Mouse (Mus musculus): ENCODE measurements around the gene Pde4d. TPM values are rescaled to one million over a fixed set of nuclear protein-coding genes. Genes with fewer than 3 reads are reported as not detected.

Gene Pde4d
- total RNA-seq, 2 experiments from 2014 or later, result 29.1 to 38.7 TPM

DNA sequence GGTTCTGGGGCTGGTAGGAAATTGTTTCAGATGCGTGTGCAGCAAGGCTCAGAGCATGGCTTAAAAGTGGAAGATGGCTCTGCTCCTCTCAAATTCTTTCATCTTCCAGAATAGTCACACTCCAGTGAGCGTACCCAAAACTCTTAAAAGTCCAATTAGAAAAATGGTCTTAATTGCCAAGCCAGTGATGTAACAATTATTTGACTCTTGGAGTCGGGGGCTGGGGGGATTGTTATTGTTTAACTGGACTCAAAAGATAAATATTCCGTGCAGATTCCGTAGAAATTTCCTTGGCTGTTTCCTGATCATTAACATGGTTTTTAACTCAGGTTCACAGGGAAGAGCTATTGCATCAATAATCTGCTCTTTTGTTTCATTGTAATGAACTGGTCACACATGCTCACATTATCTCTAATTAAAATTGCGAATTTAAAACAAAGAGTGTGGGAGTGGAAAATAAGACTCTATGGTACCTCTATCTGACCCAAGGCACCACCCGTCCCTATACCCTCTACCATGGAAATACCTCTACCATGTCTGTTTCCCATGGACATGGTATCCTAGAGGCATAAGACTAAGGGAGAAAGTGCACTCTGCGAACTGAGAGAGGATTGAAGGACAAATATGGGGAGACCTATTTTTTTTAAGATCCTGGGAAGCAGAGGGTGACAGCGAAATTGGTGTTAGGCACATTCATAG is 1159.5 kb downstream of the Pde4d start:
- ATAC-seq (replicated peaks; ENCODE audit: poor library complexity), result no peak

DNA sequence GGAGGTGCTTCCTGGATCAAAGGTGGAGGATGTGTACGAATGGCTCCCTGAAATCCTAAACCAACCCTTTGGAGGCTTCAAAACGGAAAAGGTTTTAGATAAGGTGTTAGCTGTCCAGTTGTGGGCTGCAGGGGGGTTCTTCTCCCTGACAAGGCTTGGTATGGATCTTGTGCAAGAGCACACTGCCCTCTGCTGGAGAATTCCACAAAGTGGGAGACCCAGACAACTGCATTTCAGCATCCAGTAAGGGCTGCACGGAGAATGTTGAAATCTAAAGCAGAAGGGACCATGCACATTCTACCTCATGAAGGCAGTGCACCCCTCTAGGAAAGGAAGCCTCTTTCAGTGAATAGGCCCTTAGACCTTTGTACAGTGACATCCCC is 1160.0 kb downstream of the Pde4d start:
- ATAC-seq (replicated peaks; ENCODE audit: poor library complexity), result peak; percentile 93

DNA sequence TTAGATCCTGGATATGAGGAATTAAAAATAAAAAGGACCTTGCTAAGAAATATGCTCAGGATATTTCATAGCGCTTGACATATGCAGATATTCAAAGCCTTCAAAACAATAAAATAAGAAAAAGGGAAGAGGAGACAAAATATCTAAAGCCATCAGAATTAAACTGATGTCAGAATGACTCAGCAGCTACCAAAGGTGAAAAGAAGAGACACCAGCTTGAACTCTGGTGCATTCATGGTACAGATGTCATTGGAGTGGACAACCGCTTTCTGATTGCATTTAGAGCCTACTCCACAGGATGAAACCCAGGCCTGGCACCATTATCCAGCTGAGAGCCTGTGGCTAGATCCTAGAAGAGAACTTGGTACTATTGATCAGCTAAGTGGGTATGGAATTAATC is 1161.0 kb downstream of the Pde4d start:
- no peak for ATAC-seq (replicated peaks; ENCODE audit: poor library complexity)

DNA sequence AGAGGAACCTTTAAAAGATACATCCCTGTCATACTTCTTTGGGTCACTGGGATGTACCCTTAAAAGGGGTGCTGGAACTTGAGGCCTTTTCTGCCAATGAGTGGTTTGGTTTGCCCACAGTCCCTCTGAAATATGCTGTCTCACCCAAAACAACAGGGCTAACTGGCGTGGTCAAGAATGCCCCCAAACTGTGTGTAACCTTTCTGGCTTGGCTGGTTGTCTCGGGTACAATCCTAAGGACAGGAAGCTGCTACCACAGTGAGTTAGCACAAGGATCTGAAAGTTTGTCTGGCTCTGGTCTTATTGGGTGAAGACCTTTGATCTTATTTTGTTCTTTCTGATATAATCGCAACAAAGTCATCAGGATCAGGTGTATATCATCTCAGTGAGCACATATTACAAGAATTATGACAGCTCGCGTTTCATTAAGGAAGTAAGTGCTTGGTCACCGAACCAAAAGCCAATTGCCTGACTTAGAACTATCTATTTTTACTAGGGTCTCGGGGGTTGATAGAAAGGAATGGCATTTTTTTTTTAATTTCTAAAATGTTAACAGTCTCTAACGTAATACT is 1165.6 kb downstream of the Pde4d start:
- peak; percentile 29; the same call in 1 of the 2 replicates for ATAC-seq (replicated peaks; ENCODE audit: poor library complexity)

DNA sequence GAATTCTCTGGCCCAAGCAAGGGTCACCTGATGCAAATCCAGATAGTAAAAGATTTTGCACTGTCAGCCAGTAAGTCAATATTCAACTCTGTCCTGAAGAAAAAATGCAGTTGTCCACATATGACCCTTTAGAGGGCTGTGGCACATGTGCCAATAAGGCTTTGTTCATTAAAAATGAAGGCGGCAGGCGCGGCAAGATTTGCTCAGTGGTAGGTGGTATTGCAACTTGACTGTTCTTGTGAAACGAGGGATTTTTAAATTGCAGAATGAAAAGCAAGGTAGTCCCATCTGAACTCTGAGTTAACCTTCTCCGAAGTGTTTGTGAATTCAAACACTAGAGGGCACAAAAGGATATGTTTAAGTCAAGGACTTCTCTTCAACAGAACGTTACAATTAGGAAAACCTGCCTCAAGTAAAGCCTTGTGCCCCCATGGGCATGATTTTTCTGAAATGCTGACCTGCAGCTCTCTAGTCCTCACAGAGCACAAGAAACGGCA is 1166.1 kb downstream of the Pde4d start:
- peak; percentile 79 for ATAC-seq (replicated peaks; ENCODE audit: poor library complexity)

DNA sequence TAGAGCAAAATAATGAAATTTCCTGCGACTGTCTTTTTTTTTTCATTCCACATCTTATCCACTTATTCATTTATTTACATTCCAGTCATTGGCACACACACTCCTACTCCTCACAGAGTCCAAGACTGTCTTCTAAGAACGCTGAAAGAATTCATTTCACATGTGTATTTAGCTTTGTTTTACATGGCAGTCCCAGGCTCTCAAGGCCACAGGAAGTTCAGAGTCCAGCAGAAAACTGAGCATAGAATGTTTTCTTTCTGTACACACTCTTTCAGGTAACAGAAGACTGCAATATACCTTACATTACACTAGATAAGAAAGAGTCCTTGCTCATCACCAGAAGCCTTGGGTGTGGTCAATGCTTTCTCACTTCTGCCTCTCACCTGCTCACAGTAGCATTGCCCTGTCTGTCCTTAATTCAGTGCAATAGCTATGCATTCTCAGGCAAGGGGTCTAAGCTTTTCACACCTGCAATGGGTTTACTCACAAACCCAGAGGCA is 1169.5 kb downstream of the Pde4d start:
- ATAC-seq (replicated peaks; ENCODE audit: poor library complexity), result no peak

DNA sequence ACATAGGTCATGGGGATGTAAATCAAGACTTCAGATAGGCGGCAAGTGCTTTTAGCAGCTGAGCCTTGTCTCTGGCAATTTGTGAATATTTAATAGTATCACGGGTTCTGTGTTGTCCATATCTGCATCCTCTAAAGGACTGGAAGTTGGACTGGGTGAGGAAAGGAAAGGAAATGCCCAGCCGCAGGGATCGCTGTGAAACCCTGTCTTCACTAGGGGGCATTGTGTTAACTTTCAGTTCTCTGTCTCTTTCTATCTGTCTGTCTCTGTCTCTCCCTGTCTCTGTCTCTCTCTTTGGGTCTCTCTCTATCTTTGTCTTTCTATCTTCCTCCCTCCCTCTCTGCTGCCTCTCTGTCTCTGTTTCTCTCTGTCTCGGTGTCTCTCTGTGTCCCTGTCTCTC is 1172.5 kb downstream of the Pde4d start:
- peak; percentile 44 for ATAC-seq (replicated peaks; ENCODE audit: poor library complexity)

DNA sequence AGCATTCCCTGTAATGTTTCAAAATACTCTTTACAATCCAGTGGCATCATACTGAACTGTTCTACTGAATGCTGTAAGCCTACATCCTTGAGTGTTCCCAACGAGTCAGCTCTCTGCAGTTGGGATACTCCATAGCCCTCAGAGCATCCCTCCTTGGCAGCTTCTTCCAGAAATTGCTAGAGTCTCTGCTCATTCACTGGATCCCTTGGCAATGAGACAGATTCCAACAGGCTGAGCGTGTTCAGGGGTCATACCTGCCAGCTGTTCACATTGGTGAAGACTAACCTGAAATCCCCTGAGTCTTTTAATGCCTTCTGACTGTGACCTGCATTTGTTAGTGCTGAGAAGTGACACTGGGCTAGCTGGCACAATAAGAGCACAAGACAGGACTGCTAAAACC is 1173.5 kb downstream of the Pde4d start:
- ATAC-seq (replicated peaks; ENCODE audit: poor library complexity), result no peak

DNA sequence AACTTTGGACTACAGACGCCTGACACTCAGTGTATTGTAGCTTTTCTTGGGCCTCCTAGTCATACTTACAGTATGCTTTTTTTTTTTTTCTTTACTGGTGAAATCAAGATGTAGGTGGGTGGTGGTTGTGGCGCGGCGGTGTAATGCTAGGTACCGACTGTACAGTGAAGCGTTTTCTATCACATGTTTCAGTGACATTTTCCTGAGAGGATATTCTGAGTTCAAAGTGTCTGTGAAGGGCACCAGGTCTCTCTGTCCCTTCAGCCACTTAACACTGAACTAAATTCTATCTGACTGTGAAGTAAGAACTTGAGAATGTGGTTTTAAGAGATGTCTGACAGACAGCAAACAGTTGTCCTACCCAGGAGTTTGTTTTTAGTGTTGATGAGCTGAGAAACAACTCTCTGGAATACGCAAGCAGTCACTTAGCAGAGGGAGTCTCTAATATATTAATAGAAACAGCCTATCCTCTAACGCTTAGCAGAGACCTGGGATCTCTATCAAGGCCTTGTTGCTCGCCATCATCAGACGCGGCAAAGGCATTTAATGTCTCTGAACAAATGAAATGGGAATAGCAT is 1175.1 kb downstream of the Pde4d start:
- ATAC-seq (replicated peaks; ENCODE audit: poor library complexity), result no peak

DNA sequence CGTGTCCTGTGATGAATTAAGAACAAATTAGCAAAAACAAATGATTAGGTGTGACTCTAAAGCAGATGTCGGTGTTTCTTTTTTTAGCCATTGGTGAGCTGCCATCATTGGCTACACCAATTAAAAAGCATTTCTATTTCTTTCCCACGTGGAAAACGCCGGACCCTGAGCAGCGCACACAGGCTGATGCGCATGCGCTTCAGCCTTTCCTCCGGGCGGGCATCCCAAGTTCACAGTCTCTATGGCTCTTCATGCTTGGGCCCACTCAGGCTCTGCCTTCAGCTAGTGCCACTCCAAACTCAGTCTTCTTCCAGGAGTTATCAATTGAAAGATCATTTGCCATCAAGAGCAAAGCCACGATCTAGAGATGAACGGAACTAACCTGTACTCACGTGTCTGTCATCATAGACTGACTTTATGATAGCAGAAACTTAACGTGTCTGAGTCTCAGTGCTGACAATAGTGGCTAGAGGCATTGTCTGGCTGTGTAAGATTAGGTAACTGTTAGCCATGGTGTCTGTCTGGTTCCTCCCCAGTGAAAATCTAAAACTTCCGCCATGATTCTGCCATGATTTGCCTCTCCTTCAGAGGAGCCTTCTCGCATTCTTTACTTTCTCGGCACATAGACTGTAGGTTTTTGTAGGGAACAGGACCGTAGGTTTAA is 1175.8 kb downstream of the Pde4d start:
- peak; percentile 59 for ATAC-seq (replicated peaks; ENCODE audit: poor library complexity)

DNA sequence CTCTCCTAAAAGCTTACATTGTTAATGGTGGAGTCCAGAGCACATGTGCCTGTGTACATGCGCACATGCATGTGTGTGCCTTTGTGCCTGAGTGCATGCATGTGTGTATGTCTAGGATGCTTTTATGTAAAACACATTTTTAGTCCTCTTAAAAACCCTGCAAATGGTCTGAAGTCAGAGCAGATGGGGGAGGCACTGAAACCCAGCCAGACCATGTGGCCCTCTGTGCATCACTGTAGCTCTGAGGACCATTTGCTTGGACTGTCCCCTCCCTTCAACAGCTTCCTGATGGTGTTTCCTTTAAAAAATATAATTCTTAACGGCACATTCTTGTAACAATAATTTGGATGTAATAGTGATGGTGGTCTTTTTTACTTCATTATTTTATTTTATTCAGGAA is 1177.5 kb downstream of the Pde4d start:
- ATAC-seq (replicated peaks; ENCODE audit: poor library complexity), result no peak

DNA sequence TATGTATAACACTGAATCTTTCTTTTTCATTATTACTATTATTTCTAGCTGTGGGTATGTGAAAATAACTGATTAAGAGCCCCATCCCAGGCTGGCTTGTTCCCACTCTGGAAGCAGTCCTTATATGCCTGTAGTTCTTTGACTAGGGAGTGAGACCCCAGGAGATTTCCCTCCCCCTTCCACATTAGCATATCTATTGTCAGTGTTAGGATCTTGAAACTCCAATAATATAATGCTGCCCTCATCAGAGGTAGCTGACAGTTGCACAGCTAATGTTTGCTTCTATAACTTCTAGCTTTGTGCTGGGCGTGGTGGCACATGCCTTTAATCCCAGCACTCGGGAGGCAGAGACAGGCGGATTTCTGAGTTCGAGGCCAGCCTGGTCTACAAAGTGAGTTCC is 1178.9 kb downstream of the Pde4d start:
- ATAC-seq (replicated peaks; ENCODE audit: poor library complexity), result no peak

DNA sequence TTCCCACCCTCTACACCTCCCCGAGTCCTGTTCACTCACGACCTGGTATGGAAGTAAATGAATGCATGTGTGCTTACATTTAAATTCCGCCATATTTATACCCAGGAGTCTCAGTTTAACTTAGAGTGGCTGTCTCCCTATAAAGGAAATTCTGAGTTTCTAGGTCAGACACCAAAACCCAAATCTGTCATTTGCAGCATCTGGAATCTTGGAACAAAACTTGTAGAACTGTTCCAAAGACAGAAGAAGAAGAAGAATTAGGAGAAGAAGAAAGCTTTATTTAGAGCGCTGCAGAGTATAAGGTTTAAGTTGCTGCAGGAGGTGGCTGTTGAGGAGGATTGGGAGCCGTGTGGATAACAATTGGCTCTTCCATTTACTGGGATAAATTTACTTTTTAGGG is 1179.5 kb downstream of the Pde4d start:
- ATAC-seq (replicated peaks; ENCODE audit: poor library complexity), result no peak

DNA sequence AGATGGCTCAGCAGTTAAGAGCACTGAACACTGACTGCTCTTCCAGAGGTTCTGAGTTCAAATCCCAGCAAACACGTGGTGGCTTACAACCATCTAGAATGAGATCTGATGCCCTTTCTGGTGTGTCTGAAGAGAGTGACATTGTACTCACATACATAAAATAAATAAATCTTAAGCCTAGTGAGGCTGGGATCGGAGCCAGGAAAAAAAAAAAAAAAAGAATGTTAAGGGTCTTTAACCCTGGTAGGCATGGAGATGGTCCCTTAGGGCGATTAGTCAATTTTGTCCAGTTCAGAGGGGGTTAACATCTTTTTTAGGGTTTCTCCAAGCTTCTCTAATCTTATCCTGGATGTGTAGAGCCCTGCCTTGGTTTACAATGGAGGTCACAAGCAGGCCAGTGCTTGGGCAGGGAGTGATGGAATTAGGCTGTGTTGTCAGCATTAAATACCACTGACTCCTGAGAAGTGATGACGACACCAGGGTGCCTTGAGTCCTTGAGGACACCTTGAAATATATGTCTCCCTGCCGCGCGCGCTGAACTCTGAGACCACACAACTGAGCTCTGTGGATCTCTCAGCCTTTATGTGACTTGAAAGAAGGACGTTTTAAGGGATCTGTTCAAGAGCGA is 1181.8 kb downstream of the Pde4d start:
- ATAC-seq (replicated peaks; ENCODE audit: poor library complexity), result no peak

DNA sequence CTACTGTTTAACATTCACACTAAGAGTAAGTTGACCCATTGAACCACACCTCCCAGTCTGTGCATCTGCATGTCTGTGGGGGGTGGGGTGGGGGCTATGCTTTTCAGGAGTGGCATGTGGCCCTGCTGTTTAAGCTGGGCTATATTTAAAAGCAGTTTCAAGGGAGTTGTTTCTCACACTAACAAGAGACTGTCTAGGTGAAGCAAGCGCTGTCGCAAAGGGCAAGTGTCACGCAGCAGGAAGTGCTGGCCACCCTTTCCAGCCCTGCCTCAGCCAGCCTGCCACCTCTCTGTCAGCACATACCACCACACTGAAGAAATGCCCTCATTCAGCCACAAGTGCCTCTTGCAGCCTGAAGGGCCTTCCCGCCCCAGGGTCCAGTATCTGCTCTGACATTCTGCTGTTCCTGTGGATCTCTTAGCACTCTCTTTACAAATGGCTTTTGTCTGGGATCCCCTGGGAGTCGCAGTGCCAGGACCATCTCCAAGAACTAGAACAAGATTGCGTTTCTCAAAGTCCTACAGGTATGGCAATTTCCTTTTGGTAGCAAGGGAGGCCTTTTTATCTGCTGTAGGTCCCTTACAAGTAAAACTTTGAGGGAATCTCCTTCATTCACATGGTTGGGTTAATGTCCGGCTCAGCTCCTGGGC is 1182.8 kb downstream of the Pde4d start:
- ATAC-seq (replicated peaks; ENCODE audit: poor library complexity), result peak; percentile 90

DNA sequence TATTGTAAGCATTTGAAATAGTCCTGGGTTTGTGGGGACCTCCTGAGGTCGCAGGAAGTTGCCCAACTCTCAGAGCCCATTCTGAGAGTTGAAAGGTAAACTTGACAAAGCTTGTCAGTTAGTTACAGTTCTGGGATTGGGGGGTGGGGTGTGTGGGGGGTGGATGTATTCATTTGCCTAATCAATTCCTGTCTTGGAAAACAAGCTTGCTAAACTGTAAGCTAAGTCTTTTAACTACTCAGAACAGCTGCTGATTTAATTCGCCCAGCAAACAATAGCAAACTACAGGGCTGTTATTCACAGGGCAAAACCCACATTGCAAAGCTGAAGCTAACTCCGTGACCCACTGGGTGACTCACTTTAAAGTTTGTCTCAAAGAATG is 1183.3 kb downstream of the Pde4d start:
- peak; percentile 42 for ATAC-seq (replicated peaks; ENCODE audit: poor library complexity)

DNA sequence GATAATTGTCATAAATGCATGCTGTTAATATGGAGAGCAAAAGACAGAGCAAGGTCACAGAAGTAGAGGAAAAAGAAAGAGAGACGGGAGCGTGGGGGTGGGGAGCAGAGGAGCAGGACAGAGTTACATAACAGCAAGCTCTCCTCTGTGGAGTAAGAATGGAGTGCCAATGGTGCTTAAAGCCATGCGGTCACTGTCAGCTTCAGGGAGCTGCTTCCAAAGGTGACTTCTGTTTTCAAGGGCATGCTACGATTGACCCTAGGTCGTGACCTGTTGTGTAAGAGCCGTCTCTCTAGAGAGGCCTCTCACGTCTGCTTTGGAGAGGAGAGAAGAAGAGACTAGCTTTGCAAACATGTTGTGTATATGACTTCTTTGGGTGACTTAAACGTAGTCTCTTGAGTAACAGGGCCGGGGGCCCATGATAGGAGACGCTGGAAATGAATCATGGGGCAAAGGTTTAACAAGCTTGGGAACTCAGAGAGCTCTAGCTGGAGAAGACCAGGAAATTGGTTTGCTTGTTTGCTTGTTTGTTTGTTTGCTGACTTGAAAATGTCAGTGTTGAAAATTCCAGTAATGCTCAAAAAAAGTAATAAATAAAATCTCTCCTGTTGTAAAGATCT is 1186.3 kb downstream of the Pde4d start:
- ATAC-seq (replicated peaks; ENCODE audit: poor library complexity), result peak; percentile 42

DNA sequence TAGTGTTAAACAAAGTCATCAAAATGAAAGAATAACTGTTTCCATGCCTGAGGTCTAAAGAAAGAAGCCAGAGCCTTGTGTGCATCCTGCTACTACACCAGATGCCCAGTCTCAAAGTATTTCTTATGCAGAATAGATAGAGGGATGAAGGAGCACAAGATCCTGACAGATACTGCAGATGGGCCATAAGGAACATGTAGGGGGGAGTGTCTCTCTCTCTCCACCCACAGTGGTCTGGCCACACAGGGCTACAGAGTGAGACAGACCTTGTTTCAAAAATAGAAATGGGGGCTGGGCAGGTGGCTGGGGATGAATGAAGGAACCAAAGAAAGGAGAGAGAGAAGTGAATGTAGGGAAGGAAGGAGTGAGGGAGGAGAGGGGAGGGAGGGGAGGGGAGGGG is 1188.5 kb downstream of the Pde4d start:
- ATAC-seq (replicated peaks; ENCODE audit: poor library complexity), result no peak; the same call in 1 of the 2 replicates

DNA sequence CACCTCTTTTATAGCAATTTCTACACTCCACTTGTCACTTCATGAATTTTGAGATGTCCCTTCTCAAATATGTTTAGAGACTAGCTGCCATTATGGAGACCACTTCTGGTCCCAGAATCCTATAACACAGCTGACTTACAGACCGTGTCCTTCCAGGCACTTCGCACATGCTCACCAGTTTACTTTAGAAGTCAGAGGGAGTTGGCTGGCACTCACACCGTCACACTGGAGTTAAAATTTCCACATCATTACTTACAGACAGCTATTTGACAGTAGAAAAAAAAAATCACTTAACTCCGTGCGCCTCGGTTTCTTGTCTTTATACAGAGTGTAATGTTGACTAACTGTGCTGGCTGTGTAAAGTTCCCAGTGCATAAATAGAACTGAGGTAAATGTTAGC is 1189.5 kb downstream of the Pde4d start:
- ATAC-seq (replicated peaks; ENCODE audit: poor library complexity), result no peak

DNA sequence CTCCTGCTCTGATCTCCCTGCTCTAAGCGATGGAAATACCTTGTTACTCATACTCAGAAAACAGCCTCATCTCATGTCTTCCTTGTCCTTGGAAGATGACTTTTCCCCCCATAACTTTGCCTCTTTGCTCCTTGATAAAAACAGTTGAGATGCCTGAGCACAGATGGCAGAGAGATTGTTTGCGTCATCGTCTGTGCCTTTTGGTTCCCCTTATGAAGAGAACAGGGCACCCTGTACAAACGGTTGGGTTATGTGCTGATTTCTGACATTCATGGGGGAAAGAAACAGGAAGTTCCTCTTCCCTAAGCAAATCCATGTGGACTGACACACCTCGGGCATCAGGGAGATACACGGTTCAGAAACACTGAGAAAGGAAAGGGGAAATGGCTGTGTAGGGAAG is 1191.8 kb downstream of the Pde4d start:
- ATAC-seq (replicated peaks; ENCODE audit: poor library complexity), result peak; percentile 53
